Mouse (Mus musculus): ENCODE results near the gene Adssl1.

The Adssl1 gene

GRCm38 (mm10) chr12:112621900-112622299 is 2.1 kb downstream of the Adssl1 start:
- DNase-seq (ENCODE audit: low spot score), result no peak

GRCm38 (mm10) chr12:112623742-112624141 is 3.9 kb downstream of the Adssl1 start:
- no peak for DNase-seq (ENCODE audit: low spot score)

DNA sequence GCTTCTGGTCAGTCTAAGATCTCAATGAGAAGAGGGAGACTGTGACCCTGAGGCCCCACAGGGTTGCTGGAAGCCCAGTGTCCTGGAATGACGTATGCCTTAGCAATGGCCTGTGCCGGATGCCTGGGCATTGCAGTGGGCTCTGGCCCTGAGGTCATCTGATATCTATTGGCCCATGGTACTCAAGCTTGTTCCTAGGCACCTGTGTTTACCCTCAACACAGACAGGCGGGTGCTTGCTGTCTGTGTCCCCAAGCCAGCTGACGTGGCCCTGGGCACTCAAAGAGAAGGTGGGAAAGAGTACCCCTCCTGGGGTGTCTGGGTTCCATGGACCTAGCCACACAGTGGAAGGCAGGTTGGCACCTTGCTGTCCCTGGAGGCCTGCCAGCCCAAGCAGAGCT is 5.9 kb downstream of the Adssl1 start:
- no peak for DNase-seq (ENCODE audit: low spot score)

DNA sequence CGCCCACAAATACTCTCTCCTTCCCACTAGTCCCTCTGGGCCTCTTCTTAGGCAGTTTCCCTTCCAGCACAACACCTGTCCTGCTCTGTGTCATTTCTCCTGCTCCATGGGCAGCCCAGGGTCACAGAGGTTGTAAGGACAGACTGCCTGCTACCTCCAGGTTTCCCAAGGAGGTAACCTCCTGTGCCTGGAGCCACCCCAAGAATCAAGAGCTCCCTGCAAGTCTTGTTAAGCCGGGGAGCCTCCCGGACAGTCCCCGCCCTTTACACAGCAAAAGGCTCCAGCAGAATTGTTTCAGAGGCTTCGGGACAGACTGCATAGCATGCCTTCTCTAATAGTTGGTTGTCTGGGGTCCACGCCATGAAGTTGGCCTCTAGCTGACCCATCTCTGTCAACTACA is 6.6 kb downstream of the Adssl1 start:
- DNase-seq (ENCODE audit: low spot score), result no peak

GRCm38 (mm10) chr12:112627097-112627881 is 7.4 kb downstream of the Adssl1 start:
- DNase-seq (ENCODE audit: low spot score), result no peak

DNA sequence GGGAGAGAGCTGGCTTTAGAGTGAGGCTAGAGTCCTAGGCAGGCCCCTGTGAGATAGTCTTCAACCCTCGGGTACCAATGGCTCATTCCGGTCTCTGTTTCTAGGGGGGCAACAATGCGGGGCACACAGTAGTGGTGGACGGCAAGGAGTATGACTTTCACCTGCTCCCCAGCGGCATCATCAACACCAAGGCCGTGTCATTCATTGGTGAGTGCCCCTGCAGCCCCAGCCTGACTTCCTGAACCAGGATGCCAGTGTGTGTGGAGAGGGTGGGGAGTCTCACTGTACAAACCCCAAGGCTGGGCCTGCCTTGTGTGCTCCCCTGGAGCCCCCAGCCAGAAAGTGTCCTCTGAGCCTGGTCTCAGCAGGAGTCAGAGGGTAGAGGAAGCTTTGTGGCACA is 8.4 kb downstream of the Adssl1 start:
- no peak for DNase-seq (ENCODE audit: low spot score)

- no peak for DNase-seq (ENCODE audit: low spot score)
Observed at GRCm38 (mm10) chr12:112628928-112629721, 9.3 kb downstream of the Adssl1 start.

GRCm38 (mm10) chr12:112630029-112630428 is 10.2 kb downstream of the Adssl1 start:
- DNase-seq (ENCODE audit: low spot score), result no peak

- DNase-seq (ENCODE audit: low spot score), result no peak
Observed at GRCm38 (mm10) chr12:112630796-112631195, 11.0 kb downstream of the Adssl1 start.

- no peak for DNase-seq (ENCODE audit: low spot score)
Observed at GRCm38 (mm10) chr12:112631472-112631871, 11.6 kb downstream of the Adssl1 start.

DNA sequence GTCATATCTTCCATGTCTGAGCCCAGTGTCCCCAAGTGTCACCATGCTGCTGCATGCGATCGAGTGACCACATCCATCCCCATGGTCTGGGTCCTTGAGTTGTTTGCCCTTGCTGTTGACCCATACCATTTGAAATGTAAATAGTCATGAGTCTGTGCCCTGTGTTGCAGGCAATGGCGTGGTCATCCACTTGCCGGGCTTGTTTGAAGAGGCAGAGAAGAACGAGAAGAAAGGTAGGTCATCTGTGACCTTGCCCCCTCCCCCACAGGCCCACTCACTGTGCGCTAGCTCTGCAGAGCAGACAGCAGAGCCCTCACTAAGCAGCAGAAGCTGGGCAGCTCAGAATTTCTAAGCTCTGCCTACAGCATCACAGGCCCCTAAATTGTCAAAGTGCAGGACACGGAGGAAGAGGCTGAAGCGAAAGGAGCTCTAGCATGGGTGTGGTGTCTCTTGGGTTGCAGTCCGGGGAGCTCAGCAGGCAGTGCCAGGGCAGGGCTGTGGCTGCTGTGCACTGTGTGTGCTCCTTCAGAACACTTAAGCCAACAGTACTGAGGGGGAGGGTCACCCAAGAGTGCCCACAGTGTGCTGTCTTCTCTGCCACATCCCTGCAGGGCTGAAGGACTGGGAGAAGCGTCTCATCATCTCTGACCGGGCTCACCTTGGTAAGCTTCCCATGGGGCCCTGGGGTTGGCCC is 12.4 kb downstream of the Adssl1 start:
- DNase-seq (ENCODE audit: low spot score), result no peak

DNA sequence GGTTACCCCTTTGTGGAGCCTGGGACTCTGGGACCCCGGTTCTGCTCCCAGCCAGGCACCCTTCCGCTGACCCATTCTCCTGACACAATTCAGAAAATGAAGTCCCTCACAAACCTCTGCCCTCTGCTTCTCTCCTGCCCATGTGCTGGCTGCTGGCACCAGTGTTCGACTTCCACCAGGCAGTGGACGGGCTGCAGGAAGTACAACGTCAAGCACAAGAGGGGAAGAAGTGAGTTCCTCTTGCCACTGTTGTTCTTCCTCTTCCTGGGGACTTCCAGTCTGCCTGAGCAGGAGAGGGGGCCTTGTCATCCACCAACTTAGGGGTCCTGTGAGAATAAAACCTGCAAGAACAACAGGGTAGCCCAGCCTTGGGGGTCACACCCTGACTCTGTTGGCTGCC is 13.1 kb downstream of the Adssl1 start:
- no peak for DNase-seq (ENCODE audit: low spot score)

GRCm38 (mm10) chr12:112633686-112634085 is 13.8 kb downstream of the Adssl1 start:
- no peak for DNase-seq (ENCODE audit: low spot score)

- DNase-seq (ENCODE audit: low spot score), result no peak
Observed at GRCm38 (mm10) chr12:112639526-112639925, 19.7 kb downstream of the Adssl1 start.

DNA sequence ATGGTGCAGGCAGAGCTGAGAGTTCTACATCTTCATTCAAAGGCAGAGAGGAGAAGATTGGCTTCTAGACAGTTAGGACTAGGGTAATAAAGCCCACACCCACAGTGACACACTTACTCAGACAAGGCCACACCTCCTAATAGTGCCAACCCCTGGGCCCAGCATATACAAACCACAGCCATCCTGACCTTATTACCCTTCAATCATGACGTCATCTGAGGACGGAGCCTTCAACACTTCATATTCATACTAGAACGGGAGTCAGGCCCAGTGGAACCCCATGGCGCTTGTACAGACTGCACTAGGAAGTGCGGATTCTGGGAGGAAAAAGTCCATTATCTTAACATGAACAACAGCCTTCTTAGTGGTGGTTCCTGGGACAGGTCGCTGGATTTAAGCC is 23.3 kb downstream of the Adssl1 start:
- DNase-seq (ENCODE audit: low spot score), result no peak

DNA sequence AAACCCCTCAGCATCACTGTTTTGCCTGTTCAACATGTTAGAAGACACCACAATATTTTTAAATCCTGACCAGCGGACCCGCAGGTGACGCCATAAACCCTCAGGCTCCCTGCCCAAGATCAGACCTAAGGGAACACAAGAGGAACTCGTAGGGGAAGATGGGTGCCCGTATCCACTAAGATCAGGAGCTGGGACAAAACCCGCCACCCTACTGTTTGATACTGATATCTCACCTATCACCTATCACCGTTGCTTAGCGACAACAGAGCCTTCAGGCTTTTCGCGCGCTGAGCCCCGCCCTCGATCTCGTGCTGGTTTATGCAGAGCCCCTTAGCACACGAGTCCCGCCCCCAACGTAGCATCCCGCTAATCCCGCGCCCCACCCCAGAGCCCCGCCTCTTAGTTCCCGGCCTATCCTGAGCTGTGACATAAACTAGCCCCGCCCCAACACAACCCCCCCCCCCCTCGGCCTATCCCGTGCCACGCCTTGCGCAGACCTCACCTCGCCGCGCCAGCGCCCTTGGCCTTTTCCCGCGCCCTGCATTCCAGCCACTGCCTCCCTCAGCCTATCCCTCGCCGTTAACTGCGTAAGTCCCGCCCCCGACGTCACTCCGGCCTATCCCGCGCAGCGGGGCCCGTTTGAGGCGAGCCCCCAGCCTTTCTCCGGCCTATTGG is 24.5 kb downstream of the Adssl1 start, which contains the start of gene Siva1:
Gene Siva1, plus strand, starts transcription at position 500 of the 675 bp plus-strand sequence.
- DNase-seq (ENCODE audit: low spot score), result peak; percentile 93

DNA sequence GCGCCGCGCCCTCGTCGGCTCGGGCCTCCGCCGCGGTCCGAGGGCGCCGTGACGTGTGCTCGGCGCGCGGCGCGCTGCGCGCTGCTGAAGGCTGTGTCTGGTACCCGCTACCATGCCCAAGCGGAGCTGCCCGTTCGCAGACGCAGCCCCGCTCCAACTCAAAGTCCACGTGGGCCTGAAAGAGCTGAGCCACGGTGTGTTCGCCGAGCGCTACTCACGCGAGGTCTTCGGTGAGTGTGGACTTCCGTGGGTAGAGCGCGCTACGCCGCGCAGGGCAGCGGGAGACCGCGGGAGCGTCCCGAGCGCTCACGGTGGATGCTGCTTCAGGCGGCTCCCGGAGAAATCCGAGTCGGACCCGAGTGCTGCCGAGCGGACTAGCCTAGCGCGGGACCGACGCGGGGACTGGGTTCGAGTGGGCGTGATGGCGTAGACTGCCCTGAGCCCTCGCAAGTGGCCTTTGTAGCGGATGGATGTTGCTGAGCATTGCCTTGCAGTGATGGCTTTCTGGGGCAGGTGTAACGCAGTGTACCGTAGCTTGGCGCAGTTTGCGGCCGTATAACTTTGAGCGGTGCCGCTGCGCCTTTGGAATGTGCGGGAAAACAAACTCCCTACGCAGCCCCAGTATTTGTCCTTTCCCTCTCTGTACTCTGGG is 25.1 kb downstream of the Adssl1 start:
- no peak for DNase-seq (ENCODE audit: low spot score)

DNA sequence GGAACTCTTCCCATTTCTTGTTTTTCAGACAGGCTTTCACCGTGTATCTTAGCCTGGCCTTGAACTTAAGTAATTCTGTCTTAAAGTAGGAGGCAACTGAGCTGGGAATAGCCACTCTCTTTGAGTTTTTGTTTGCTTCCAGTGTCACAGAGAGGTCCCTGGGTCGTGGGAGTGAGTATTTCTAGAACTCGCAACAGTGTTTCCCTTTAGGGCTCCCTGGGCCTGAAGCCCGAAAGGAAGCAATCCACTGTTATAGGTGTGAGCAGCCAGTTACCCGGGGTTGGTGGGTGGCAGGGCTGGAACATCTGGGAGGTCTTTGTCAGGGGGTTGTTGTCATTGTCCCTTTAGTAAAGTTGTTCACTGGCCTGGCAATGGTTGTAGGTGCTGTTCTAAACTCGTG is 26.3 kb downstream of the Adssl1 start:
- DNase-seq (ENCODE audit: low spot score), result no peak

- DNase-seq (ENCODE audit: low spot score), result no peak
Observed at GRCm38 (mm10) chr12:112648081-112648480, 28.2 kb downstream of the Adssl1 start.

- no peak for DNase-seq (ENCODE audit: low spot score)
Observed at GRCm38 (mm10) chr12:112651778-112652439, 32.1 kb downstream of the Adssl1 start.

All from ovary, postnatal 10 days (tissue).